Mouse (Mus musculus): Measurements from ENCODE around the gene Hpd.
A peak's percentile ranks its signal among the peaks of the same experiment; 100 is the strongest.

Hpd gene

DNA sequence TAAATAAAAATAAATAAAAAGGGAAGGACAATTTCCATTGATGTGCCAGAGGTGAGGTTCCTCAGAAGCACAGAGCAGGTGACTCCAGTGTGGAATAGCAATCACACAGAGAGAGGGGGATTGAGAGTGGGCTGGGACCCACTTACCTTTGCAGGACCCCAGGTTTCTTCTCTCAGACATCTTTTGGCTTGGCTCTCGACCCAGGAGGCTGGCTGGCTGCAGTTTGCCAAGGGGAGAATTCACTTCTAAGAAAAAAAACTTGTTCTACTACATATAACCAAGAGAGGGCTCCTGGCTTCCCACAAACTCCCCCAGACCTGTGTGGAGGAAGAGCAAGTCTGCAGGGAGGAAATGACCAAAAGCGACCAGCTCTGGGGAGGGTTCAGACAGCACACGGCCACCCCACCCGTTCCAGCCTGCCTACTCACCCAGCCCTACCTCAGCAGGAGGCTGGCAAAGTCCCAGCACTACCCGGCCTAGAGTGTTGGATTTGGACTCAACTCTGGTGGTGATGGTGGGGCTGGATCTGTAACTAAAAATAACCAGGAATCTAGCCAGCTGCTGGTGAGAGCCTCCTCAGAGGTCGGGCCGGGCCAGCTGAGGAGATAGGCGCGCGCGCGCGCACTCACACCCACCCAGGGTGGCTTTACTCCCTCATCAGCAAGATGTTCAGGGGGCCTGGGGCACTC, 48.2 kb downstream of the Hpd start:
- DNase-seq: peak in 1 of 2 experiments; percentile 10

- DNase-seq: no peak
Measured at GRCm38 (mm10) chr5:123133784-123134143, 48.8 kb downstream of the Hpd start.

DNA sequence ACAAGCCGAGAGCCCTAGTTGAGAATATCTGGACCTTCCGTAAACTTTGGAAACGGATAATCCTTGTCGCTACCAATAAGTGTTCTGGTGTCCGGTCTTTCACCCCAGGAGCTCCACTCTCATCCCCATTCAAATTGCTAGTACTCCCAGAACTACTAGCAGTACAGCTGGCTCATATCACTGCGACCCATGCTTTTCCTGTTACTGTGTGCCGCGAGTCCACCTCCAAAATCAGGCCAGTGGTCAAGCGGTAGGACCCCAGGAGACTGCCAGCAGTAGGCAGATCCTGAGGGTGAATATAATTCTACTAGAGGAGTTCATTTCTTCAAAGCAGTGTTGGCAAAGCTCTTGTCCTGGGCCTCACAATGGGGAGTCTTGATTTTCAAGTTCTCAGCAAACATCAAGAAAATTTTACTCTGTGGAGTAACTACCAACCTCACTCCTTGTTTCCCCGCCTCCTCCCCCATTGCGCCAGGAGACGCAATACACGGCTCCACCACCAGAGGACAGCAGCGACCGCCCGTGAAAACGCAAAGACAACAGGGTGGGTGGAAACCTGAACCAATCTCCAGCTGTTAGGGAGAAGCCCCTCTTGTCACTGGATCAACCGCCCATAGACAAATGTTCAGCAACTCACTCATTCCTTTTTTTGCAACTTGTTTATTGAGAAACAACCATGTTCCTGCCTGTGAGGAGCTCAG, 49.3 kb downstream of the Hpd start:
- peak; percentile 77 to 90 for DNase-seq

- DNase-seq: peak; percentile 89 to 94
Measured at GRCm38 (mm10) chr5:123132308-123133071, 50.0 kb downstream of the Hpd start, which contains the start of gene Rhof. Rhof (minus strand) TSS chr5:123132692.

DNA sequence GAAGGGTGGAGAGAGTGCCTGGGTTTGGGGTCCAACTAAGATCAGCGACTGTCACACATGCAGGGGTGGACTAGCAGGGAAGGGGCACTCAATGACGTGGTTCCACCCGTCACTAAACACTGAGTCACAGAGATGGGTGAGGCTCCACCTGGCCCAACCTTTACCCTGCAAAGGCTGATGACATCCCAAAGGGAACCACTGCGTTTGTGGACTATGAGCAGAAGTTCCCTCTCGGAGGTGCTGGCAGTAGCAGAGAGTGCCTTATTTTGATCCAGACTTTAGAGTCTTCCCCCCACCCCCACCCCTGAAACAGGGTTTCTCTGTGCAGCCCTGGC, 51.7 kb downstream of the Hpd start:
- peak in 1 of 2 experiments; percentile 12 for DNase-seq

GRCm38 (mm10) chr5:123130030-123130813, 52.3 kb downstream of the Hpd start:
- peak in 1 of 2 experiments; percentile 3 for DNase-seq

- DNase-seq: no peak
Measured at GRCm38 (mm10) chr5:123129170-123129757, 53.3 kb downstream of the Hpd start.

DNA sequence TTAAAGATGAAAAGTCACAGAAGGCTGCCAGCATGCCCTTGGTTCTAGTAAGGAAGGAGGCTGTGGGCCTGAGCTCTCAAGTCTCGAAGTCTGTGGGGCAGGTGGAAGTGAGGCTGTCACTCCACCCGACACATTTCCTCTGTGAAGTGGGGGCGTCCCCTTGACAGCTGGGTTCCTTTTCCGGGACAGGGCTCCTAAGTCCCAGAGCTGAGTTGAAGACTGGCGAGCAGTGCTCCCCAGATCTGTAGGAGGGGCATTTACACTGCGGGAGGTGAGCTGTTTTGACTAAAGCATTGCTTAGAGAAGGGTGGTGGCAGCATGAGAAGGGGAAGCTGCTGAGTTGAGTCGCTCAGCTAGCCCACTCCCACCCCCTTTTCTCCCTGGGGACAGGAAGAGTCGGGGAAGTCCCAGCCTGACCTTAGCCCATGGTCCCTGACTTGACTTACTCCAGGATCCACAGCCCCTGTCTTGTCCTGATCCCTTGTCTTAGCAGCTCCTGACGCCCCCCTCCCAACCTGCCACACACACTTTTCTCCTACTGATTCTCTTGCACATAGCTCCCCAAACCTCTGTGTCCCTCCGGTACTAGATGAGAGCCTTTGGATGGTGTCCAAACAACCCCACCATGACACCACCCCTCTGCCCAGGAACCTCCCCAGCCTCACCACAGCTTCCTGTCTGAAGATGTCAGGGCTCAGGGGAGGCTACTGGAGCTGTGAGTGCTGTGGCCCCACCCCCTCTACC, 53.9 kb downstream of the Hpd start:
- DNase-seq: peak; percentile 80 to 85

DNA sequence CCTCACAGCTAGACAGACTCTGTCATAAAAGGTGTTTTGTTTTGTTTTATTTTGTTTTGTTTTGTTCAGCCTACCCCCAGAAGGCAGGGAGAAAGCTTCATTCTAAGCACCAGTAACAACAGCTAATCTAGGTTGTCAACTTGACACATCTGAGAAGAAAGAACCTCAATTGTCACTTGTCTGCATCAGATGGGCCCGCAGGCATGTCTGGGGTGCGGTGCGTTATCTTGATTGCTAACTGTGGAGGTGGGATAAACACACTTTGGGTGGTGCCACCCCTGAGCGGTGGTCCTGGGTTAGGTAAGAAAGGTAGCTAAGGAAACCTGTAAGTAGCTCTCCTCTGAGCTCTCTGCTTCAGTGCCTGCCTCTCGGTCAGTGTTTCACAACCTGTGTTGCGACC, 55.5 kb downstream of the Hpd start:
- DNase-seq: peak in 1 of 2 experiments; percentile 13

GRCm38 (mm10) chr5:123125638-123126406, 56.7 kb downstream of the Hpd start:
- peak; percentile 67 to 72 for DNase-seq

- no peak for DNase-seq
Measured at GRCm38 (mm10) chr5:123125105-123125504, 57.4 kb downstream of the Hpd start.

DNA sequence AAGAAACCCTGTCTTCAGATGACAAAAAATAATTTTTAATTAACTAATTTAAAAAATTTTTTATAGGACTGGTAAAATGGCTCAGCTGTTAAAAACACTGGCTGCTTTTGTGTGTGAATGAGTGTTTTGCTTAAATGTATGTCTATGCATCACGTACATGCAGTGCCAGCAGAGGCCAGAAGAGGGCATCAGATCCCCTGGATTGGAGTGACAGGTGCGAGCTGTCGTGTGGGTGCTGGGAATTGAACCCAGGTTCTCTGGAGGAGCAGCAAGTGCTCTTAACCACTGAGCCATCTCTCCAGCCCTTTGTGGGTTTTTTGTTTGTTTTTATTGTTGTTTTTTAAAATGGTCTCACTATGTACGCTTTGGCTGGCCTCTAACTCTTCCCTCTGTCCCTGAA, 60.3 kb downstream of the Hpd start:
- no peak for DNase-seq

All from spleen, adult 18-20 months (tissue).